Mouse (Mus musculus): ENCODE measurements around the gene Galntl6. TPM values are rescaled to one million over a fixed set of nuclear protein-coding genes. Genes with fewer than 3 reads are reported as not detected.

Gene Galntl6
- total RNA-seq, 1 experiment, result 0.09 TPM

- in situ Hi-C loops (cut with MboI; ENCODE audit: low sequenced_read_pairs in 2 of 2, unreplicated experiment in 2 of 2), result no loop called here
- Histone ChIP-seq H3K27ac (ENCODE audit: insufficient read depth, low read depth, low read length, poor library complexity, severe bottlenecking) (no peak overlapping the region), H3K36me3 (ENCODE audit: control insufficient read depth, insufficient read depth, low read length, poor library complexity, severe bottlenecking) (no peaks in the 10 kb centered on the region), H3K4me3 (ENCODE audit: insufficient read depth in 1 of 2, low read depth in 1 of 2, low read length in 2 of 2, poor library complexity in 1 of 2, severe bottlenecking in 1 of 2) (no peak overlapping the region), H3K4me1 (ENCODE audit: control insufficient read depth in 2 of 2, insufficient read depth in 2 of 2, low read length in 2 of 2, poor library complexity in 1 of 2) (no peaks in the 10 kb centered on the region), H3K9me3 (ENCODE audit: control insufficient read depth, insufficient read depth, low read depth, low read length) (no peaks in the 10 kb centered on the region), H3K9ac (ENCODE audit: insufficient read depth, low read depth, low read length, poor library complexity, severe bottlenecking) (no peak overlapping the region)
- no peak for DNase-seq (ENCODE audit: low read depth, low spot score)
- TF ChIP-seq ZNF384 (IDR thresholded peaks at IDR 0.05; ENCODE audit: low read depth, low read length), result no peak
- TF ChIP-seq CHD2 (IDR thresholded peaks at IDR 0.05; ENCODE audit: low read depth, low read length), result no peak
- no peak for TF ChIP-seq HCFC1 (IDR thresholded peaks at IDR 0.05; ENCODE audit: borderline replicate concordance, insufficient read depth, low read length)
- TF ChIP-seq ZC3H11A (IDR thresholded peaks at IDR 0.05; ENCODE audit: borderline replicate concordance, low read depth, low read length), result no peak
- no peak for TF ChIP-seq MAFK (IDR thresholded peaks at IDR 0.05; ENCODE audit: insufficient read depth, low read depth, low read length)
These were observed 683.7 kb downstream of the Galntl6 start for GRCm38 (mm10) chr8:58228725-58229124.

GRCm38 (mm10) chr8:58217885-58218284 lies 694.6 kb downstream of the Galntl6 start:
- Histone ChIP-seq H3K9me3 (ENCODE audit: control insufficient read depth, insufficient read depth, low read depth, low read length) (no peaks in the 10 kb centered on the region), H3K36me3 (ENCODE audit: control insufficient read depth, insufficient read depth, low read length, poor library complexity, severe bottlenecking) (no peaks in the 10 kb centered on the region), H3K4me1 (ENCODE audit: control insufficient read depth in 2 of 2, insufficient read depth in 2 of 2, low read length in 2 of 2, poor library complexity in 1 of 2) (no peaks in the 10 kb centered on the region), H3K4me3 (ENCODE audit: insufficient read depth in 1 of 2, low read depth in 1 of 2, low read length in 2 of 2, poor library complexity in 1 of 2, severe bottlenecking in 1 of 2) (no peak overlapping the region), H3K9ac (ENCODE audit: insufficient read depth, low read depth, low read length, poor library complexity, severe bottlenecking) (no peak overlapping the region), H3K27ac (ENCODE audit: insufficient read depth, low read depth, low read length, poor library complexity, severe bottlenecking) (no peak overlapping the region)
- in situ Hi-C loops (cut with MboI; ENCODE audit: low sequenced_read_pairs in 2 of 2, unreplicated experiment in 2 of 2), result no loop called here
- no peak for TF ChIP-seq CHD2 (IDR thresholded peaks at IDR 0.05; ENCODE audit: low read depth, low read length)
- no peak for TF ChIP-seq HCFC1 (IDR thresholded peaks at IDR 0.05; ENCODE audit: borderline replicate concordance, insufficient read depth, low read length)
- TF ChIP-seq MAFK (IDR thresholded peaks at IDR 0.05; ENCODE audit: insufficient read depth, low read depth, low read length), result no peak
- no peak for TF ChIP-seq ZC3H11A (IDR thresholded peaks at IDR 0.05; ENCODE audit: borderline replicate concordance, low read depth, low read length)
- no peak for DNase-seq (ENCODE audit: low read depth, low spot score)

GRCm38 (mm10) chr8:58189694-58190093 lies 722.7 kb downstream of the Galntl6 start:
- in situ Hi-C loops (cut with MboI; ENCODE audit: low sequenced_read_pairs in 2 of 2, unreplicated experiment in 2 of 2), result no loop called here
- TF ChIP-seq MAFK (IDR thresholded peaks at IDR 0.05; ENCODE audit: insufficient read depth, low read depth, low read length), result no peak
- TF ChIP-seq ZNF384 (IDR thresholded peaks at IDR 0.05; ENCODE audit: low read depth, low read length), result no peak
- Histone ChIP-seq H3K36me3 (ENCODE audit: control insufficient read depth, insufficient read depth, low read length, poor library complexity, severe bottlenecking) (no peaks in the 10 kb centered on the region), H3K4me3 (ENCODE audit: insufficient read depth in 1 of 2, low read depth in 1 of 2, low read length in 2 of 2, poor library complexity in 1 of 2, severe bottlenecking in 1 of 2) (no peak overlapping the region), H3K9me3 (ENCODE audit: control insufficient read depth, insufficient read depth, low read depth, low read length) (no peaks in the 10 kb centered on the region), H3K9ac (ENCODE audit: insufficient read depth, low read depth, low read length, poor library complexity, severe bottlenecking) (no peak overlapping the region), H3K4me1 (ENCODE audit: control insufficient read depth in 2 of 2, insufficient read depth in 2 of 2, low read length in 2 of 2, poor library complexity in 1 of 2) (no peaks in the 10 kb centered on the region), H3K27ac (ENCODE audit: insufficient read depth, low read depth, low read length, poor library complexity, severe bottlenecking) (no peak overlapping the region)
- DNase-seq (ENCODE audit: low read depth, low spot score), result no peak

GRCm38 (mm10) chr8:58146961-58147360 lies 765.5 kb downstream of the Galntl6 start:
- Histone ChIP-seq H3K4me1 (ENCODE audit: control insufficient read depth in 2 of 2, insufficient read depth in 2 of 2, low read length in 2 of 2, poor library complexity in 1 of 2) (no peaks in the 10 kb centered on the region), H3K27ac (ENCODE audit: insufficient read depth, low read depth, low read length, poor library complexity, severe bottlenecking) (no peak overlapping the region), H3K4me3 (ENCODE audit: insufficient read depth in 1 of 2, low read depth in 1 of 2, low read length in 2 of 2, poor library complexity in 1 of 2, severe bottlenecking in 1 of 2) (no peak overlapping the region), H3K9ac (ENCODE audit: insufficient read depth, low read depth, low read length, poor library complexity, severe bottlenecking) (no peak overlapping the region), H3K9me3 (ENCODE audit: control insufficient read depth, insufficient read depth, low read depth, low read length) (no peaks in the 10 kb centered on the region), H3K36me3 (ENCODE audit: control insufficient read depth, insufficient read depth, low read length, poor library complexity, severe bottlenecking) (no peaks in the 10 kb centered on the region)
- in situ Hi-C loops (cut with MboI; ENCODE audit: low sequenced_read_pairs in 2 of 2, unreplicated experiment in 2 of 2), result no loop called here
- TF ChIP-seq CHD2 (IDR thresholded peaks at IDR 0.05; ENCODE audit: low read depth, low read length) (no peak), ZNF384 (IDR thresholded peaks at IDR 0.05; ENCODE audit: low read depth, low read length) (no peak), ZC3H11A (IDR thresholded peaks at IDR 0.05; ENCODE audit: borderline replicate concordance, low read depth, low read length) (0 out of 2 replicates have a peak, but pooled peaks have one; percentile 34)
- DNase-seq (ENCODE audit: low read depth, low spot score), result peak; percentile 11

- Histone ChIP-seq H3K4me1 (ENCODE audit: control insufficient read depth in 2 of 2, insufficient read depth in 2 of 2, low read length in 2 of 2, poor library complexity in 1 of 2) (no peaks in the 10 kb centered on the region), H3K27ac (ENCODE audit: insufficient read depth, low read depth, low read length, poor library complexity, severe bottlenecking) (no peak overlapping the region), H3K9me3 (ENCODE audit: control insufficient read depth, insufficient read depth, low read depth, low read length) (no peaks in the 10 kb centered on the region), H3K9ac (ENCODE audit: insufficient read depth, low read depth, low read length, poor library complexity, severe bottlenecking) (no peak overlapping the region), H3K36me3 (ENCODE audit: control insufficient read depth, insufficient read depth, low read length, poor library complexity, severe bottlenecking) (no peaks in the 10 kb centered on the region), H3K4me3 (ENCODE audit: insufficient read depth in 1 of 2, low read depth in 1 of 2, low read length in 2 of 2, poor library complexity in 1 of 2, severe bottlenecking in 1 of 2) (no peak overlapping the region)
- in situ Hi-C loops (cut with MboI; ENCODE audit: low sequenced_read_pairs in 2 of 2, unreplicated experiment in 2 of 2), result no loop called here
- no peak for TF ChIP-seq ZC3H11A (IDR thresholded peaks at IDR 0.05; ENCODE audit: borderline replicate concordance, low read depth, low read length)
- TF ChIP-seq CHD2 (IDR thresholded peaks at IDR 0.05; ENCODE audit: low read depth, low read length), result no peak
- no peak for TF ChIP-seq HCFC1 (IDR thresholded peaks at IDR 0.05; ENCODE audit: borderline replicate concordance, insufficient read depth, low read length)
- no peak for TF ChIP-seq ZNF384 (IDR thresholded peaks at IDR 0.05; ENCODE audit: low read depth, low read length)
- TF ChIP-seq MAFK (IDR thresholded peaks at IDR 0.05; ENCODE audit: insufficient read depth, low read depth, low read length), result no peak
- no peak for DNase-seq (ENCODE audit: low read depth, low spot score)
These were observed 825.7 kb downstream of the Galntl6 start for GRCm38 (mm10) chr8:58086733-58087132.

Measured in ES-E14 (cell line).